Mouse (Mus musculus) cerebellum, postnatal 14 days (tissue): ENCODE results near the gene Tmem207.

Experiments
- DNase-seq, 2 experiments: peaks; one replicate each; pipeline ENCODE4 v3.0.0; 2021; ENCODE audit warnings: mixed read lengths in 2 of 2

Tmem207 gene

DNA sequence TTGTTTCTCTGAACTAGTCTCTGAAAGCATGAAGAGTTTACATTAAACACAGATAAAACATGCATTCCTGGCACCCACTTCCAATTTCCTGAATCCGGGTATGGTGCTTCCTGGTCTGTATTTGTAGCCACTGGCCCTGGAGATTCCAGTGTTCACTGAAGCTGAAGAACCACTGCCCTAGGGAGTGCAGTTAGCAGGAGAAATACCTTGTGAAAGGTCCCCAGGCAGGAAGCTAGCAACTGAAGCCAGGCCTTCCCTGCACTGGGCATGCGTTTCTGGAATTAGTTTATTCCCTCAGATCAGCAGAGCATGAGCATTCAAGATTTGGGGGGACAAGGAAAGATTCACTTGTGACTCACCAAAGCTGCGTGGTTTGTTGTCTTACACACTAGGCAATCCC, 72.4 kb downstream of the Tmem207 start:
- DNase-seq: no peak
